Mouse (Mus musculus): ENCODE data around the gene Cd82. TPM values are rescaled to one million over a fixed set of nuclear protein-coding genes. Genes with fewer than 3 reads are reported as not detected.

Gene Cd82
- polyA plus RNA-seq, 1 experiment from 2014 or later, result 8.1 TPM

GRCm38 (mm10) chr2:93451219-93451938 lies 11.6 kb downstream of the Cd82 start:
- 0 out of 2 replicates have a peak, but pooled peaks have one; percentile 18 for ATAC-seq (ENCODE audit: low read depth)
- H3K36me3 ChIP-seq (ENCODE audit: control insufficient read depth, insufficient read depth, low read length), result no peaks in the 10 kb centered on the region
- WGBS, result 61% methylated on average over 6 of the region's 6 CpGs

GRCm38 (mm10) chr2:93450695-93451094 lies 12.2 kb downstream of the Cd82 start:
- H3K36me3 ChIP-seq (ENCODE audit: control insufficient read depth, insufficient read depth, low read length), result no peaks in the 10 kb centered on the region
- no peak overlapping the region for H3K4me2 ChIP-seq (ENCODE audit: low read depth, low read length)
- no peak overlapping the region for H3K9ac ChIP-seq (replicated peaks; ENCODE audit: low read depth, low read length)
- no peak for ATAC-seq (ENCODE audit: low read depth)
- no peaks in the 10 kb centered on the region for H3K27me3 ChIP-seq (ENCODE audit: control insufficient read depth, insufficient read depth, low read length)
- WGBS, result 86% methylated on average over 7 of the region's 7 CpGs
- no peak overlapping the region for H3K4me3 ChIP-seq (ENCODE audit: low read depth, low read length)
- H3K4me1 ChIP-seq (ENCODE audit: control insufficient read depth, insufficient read depth, low read length), result 0 out of 2 replicates have a peak, but pooled peaks cover 3% of the 10 kb centered on the region
- H3K27ac ChIP-seq (ENCODE audit: low read depth, low read length), result no peak overlapping the region
- no peaks in the 10 kb centered on the region for H3K9me3 ChIP-seq (ENCODE audit: control insufficient read depth, low read length)

More at GRCm38 (mm10) chr2:93451219-93451938, 11.6 kb downstream of the Cd82 start:
- H3K9ac ChIP-seq (replicated peaks; ENCODE audit: low read depth, low read length), result no peak overlapping the region
- H3K27me3 ChIP-seq (ENCODE audit: control insufficient read depth, insufficient read depth, low read length), result no peaks in the 10 kb centered on the region
- no peak overlapping the region for H3K4me2 ChIP-seq (ENCODE audit: low read depth, low read length)
- no peaks in the 10 kb centered on the region for H3K9me3 ChIP-seq (ENCODE audit: control insufficient read depth, low read length)
- no peak overlapping the region for H3K4me3 ChIP-seq (ENCODE audit: low read depth, low read length)
- 0 out of 2 replicates have a peak, but pooled peaks cover 3% of the 10 kb centered on the region for H3K4me1 ChIP-seq (ENCODE audit: control insufficient read depth, insufficient read depth, low read length)
- H3K27ac ChIP-seq (ENCODE audit: low read depth, low read length), result no peak overlapping the region

- Histone ChIP-seq H3K4me3 (ENCODE audit: low read depth, low read length) (no peak overlapping the region), H3K4me1 (ENCODE audit: control insufficient read depth, insufficient read depth, low read length) (0 out of 2 replicates have a peak, but pooled peaks cover 3% of the 10 kb centered on the region), H3K9me3 (ENCODE audit: control insufficient read depth, low read length) (no peaks in the 10 kb centered on the region), H3K4me2 (ENCODE audit: low read depth, low read length) (no peak overlapping the region), H3K27me3 (ENCODE audit: control insufficient read depth, insufficient read depth, low read length) (no peaks in the 10 kb centered on the region), H3K9ac (replicated peaks; ENCODE audit: low read depth, low read length) (no peak overlapping the region), H3K36me3 (ENCODE audit: control insufficient read depth, insufficient read depth, low read length) (no peaks in the 10 kb centered on the region), H3K27ac (ENCODE audit: low read depth, low read length) (no peak overlapping the region)
- WGBS, result 76% methylated on average over 2 of the region's 2 CpGs
- no peak for ATAC-seq (ENCODE audit: low read depth)
Measured at GRCm38 (mm10) chr2:93449657-93450056, 13.3 kb downstream of the Cd82 start.

- H3K4me3 ChIP-seq (ENCODE audit: low read depth, low read length), result no peak overlapping the region
- 74% methylated on average over 5 of the region's 5 CpGs for WGBS
- ATAC-seq (ENCODE audit: low read depth), result no peak
- H3K27ac ChIP-seq (ENCODE audit: low read depth, low read length), result no peak overlapping the region
- H3K9ac ChIP-seq (replicated peaks; ENCODE audit: low read depth, low read length), result no peak overlapping the region
- H3K36me3 ChIP-seq (ENCODE audit: control insufficient read depth, insufficient read depth, low read length), result no peaks in the 10 kb centered on the region
- no peaks in the 10 kb centered on the region for H3K4me1 ChIP-seq (ENCODE audit: control insufficient read depth, insufficient read depth, low read length)
- no peaks in the 10 kb centered on the region for H3K27me3 ChIP-seq (ENCODE audit: control insufficient read depth, insufficient read depth, low read length)
- H3K9me3 ChIP-seq (ENCODE audit: control insufficient read depth, low read length), result no peaks in the 10 kb centered on the region
- H3K4me2 ChIP-seq (ENCODE audit: low read depth, low read length), result no peak overlapping the region
Measured at GRCm38 (mm10) chr2:93448774-93449173, 14.2 kb downstream of the Cd82 start.

GRCm38 (mm10) chr2:93447500-93448249 lies 15.3 kb downstream of the Cd82 start:
- H3K27ac ChIP-seq (ENCODE audit: low read depth, low read length), result no peak overlapping the region
- WGBS, result 62% methylated on average over 6 of the region's 6 CpGs
- H3K27me3 ChIP-seq (ENCODE audit: control insufficient read depth, insufficient read depth, low read length), result no peaks in the 10 kb centered on the region
- H3K9ac ChIP-seq (replicated peaks; ENCODE audit: low read depth, low read length), result no peak overlapping the region
- no peaks in the 10 kb centered on the region for H3K36me3 ChIP-seq (ENCODE audit: control insufficient read depth, insufficient read depth, low read length)
- H3K4me1 ChIP-seq (ENCODE audit: control insufficient read depth, insufficient read depth, low read length), result no peaks in the 10 kb centered on the region
- no peaks in the 10 kb centered on the region for H3K9me3 ChIP-seq (ENCODE audit: control insufficient read depth, low read length)
- H3K4me2 ChIP-seq (ENCODE audit: low read depth, low read length), result no peak overlapping the region
- ATAC-seq (ENCODE audit: low read depth), result no peak; the same call in 1 of the 2 replicates
- H3K4me3 ChIP-seq (ENCODE audit: low read depth, low read length), result no peak overlapping the region

- ATAC-seq (ENCODE audit: low read depth), result no peak
- Histone ChIP-seq H3K9me3 (ENCODE audit: control insufficient read depth, low read length) (no peaks in the 10 kb centered on the region), H3K27me3 (ENCODE audit: control insufficient read depth, insufficient read depth, low read length) (no peaks in the 10 kb centered on the region), H3K4me1 (ENCODE audit: control insufficient read depth, insufficient read depth, low read length) (no peaks in the 10 kb centered on the region), H3K27ac (ENCODE audit: low read depth, low read length) (no peak overlapping the region), H3K9ac (replicated peaks; ENCODE audit: low read depth, low read length) (no peak overlapping the region), H3K36me3 (ENCODE audit: control insufficient read depth, insufficient read depth, low read length) (no peaks in the 10 kb centered on the region), H3K4me3 (ENCODE audit: low read depth, low read length) (no peak overlapping the region), H3K4me2 (ENCODE audit: low read depth, low read length) (no peak overlapping the region)
- WGBS, result 81% methylated on average over 13 of the region's 13 CpGs
Measured at GRCm38 (mm10) chr2:93446606-93447353, 16.2 kb downstream of the Cd82 start.

- H3K4me3 ChIP-seq (ENCODE audit: low read depth, low read length), result no peak overlapping the region
- H3K9ac ChIP-seq (replicated peaks; ENCODE audit: low read depth, low read length), result no peak overlapping the region
- H3K27ac ChIP-seq (ENCODE audit: low read depth, low read length), result no peak overlapping the region
- no peaks in the 10 kb centered on the region for H3K9me3 ChIP-seq (ENCODE audit: control insufficient read depth, low read length)
- H3K36me3 ChIP-seq (ENCODE audit: control insufficient read depth, insufficient read depth, low read length), result no peaks in the 10 kb centered on the region
- H3K4me1 ChIP-seq (ENCODE audit: control insufficient read depth, insufficient read depth, low read length), result no peaks in the 10 kb centered on the region
- H3K27me3 ChIP-seq (ENCODE audit: control insufficient read depth, insufficient read depth, low read length), result no peaks in the 10 kb centered on the region
- ATAC-seq (ENCODE audit: low read depth), result no peak
- no peak overlapping the region for H3K4me2 ChIP-seq (ENCODE audit: low read depth, low read length)
- WGBS, result 85% methylated on average over 5 of the region's 5 CpGs
Measured at GRCm38 (mm10) chr2:93445237-93445651, 17.7 kb downstream of the Cd82 start.

- no peak overlapping the region for H3K4me2 ChIP-seq (ENCODE audit: low read depth, low read length)
- no peak overlapping the region for H3K27ac ChIP-seq (ENCODE audit: low read depth, low read length)
- H3K27me3 ChIP-seq (ENCODE audit: control insufficient read depth, insufficient read depth, low read length), result no peaks in the 10 kb centered on the region
- H3K4me1 ChIP-seq (ENCODE audit: control insufficient read depth, insufficient read depth, low read length), result peaks cover 4% of the 10 kb centered on the region; the same call in 1 of the 2 replicates
- 83% methylated on average over 7 of the region's 7 CpGs for WGBS
- no peaks in the 10 kb centered on the region for H3K9me3 ChIP-seq (ENCODE audit: control insufficient read depth, low read length)
- H3K36me3 ChIP-seq (ENCODE audit: control insufficient read depth, insufficient read depth, low read length), result no peaks in the 10 kb centered on the region
- H3K9ac ChIP-seq (replicated peaks; ENCODE audit: low read depth, low read length), result no peak overlapping the region
- no peak overlapping the region for H3K4me3 ChIP-seq (ENCODE audit: low read depth, low read length)
- no peak for ATAC-seq (ENCODE audit: low read depth)
Measured at GRCm38 (mm10) chr2:93444280-93444679, 18.7 kb downstream of the Cd82 start.

Data from neural tube, embryonic 14.5 days (tissue).